Mouse (Mus musculus): ENCODE data around the gene Fis1.
"Not testable (repeated sequence)": the region's sequence is repeated elsewhere in the genome, so short reads cannot be mapped to it uniquely, and the experiment has no call there.

The Fis1 gene

DNA sequence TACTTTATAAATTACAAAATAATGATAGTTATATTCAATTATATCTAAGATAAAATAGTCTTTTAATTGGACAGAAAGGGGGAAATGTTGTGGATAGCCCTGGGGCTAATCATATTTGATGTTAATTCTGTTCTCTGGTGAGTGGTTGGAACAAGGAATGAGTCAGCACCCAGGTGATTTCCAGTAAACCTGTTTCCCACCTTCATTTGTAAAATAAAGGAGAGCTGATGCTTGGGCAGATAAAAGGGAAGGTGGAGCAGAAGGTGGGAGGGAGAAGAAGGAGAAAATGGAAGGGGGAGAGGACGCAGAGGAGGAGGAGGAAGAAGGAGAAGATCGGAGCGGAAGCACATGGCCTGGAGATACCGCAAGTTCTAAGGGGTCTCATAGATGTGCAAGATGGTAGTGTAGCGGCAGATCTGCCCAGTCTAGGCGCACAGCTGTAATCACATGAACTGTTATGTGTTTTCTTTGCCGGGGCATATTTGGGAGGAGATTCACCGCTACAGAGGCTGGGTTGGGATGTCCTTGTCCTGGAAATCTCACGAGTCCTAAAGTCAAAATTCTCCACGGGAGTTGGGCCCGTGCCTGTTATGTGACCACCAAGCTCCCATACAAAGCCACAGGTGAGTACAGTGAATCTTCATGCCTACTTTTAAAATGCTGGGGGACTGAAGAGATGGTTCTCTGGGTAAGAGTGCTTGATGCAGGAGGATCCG lies 12.1 kb upstream of the Fis1 start:
- no peak for DNase-seq (ENCODE audit: low spot score in 2 of 2)

DNA sequence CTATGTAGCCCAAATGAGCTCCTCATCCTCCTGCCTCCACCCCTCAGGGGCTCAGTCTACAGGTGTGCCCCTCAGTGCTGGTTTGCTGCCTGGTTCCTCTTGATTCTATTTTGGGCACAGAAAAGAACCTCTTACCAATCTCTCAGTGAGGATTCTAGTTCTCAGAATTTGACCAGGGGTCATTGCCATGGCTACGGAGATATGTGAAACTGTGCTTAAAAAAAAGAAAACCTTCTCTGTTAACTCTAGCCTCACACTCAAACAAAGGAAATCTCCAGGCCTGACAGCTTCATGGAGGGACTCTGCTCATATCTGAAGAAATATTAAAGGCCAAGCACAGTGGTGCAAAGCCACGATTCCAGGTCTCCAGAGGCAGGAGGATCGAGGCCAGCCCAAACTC lies 10.3 kb upstream of the Fis1 start:
- no peak for DNase-seq (ENCODE audit: low spot score in 2 of 2)

DNA sequence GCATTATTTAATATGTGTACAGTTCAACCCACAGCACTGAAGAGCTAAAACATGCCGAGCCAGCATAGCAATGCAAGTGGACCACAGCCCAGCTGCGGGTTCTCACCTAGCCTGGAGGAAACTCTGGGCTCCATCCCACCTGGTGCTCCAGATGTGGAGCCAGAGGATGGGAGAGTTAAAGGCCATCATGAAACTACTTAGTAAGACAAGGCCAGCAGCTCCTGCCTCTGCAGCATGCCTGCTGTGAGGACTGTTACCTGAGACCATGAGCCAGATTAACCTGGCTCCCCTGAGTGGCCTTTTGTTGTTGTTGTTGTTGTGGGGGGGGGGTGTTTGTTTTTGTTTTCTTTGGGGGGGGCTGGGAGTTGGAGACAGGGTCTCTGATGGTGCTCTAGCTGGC lies 9.7 kb upstream of the Fis1 start:
- DNase-seq (ENCODE audit: low spot score in 2 of 2), result no peak

DNA sequence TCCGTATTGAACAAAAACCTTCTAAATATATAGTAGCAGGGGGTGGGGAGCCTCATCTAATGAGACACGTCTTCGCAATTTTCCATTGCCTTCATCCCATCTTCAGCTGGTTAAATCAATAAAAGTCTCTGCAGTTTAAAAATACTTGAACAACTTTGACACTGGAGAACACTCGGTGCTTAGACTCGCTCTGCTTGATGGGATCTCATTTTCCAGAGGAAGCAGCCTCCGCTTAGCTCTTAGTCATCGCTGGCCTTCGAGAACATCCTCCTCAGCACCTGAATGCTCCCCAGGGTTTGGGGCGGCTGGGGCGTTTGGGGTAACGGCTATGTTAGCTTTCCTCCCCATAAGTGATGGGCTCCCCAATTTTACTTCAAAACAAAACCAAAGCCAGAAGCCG lies 8.0 kb upstream of the Fis1 start:
- no peak for DNase-seq (ENCODE audit: low spot score in 2 of 2)

DNA sequence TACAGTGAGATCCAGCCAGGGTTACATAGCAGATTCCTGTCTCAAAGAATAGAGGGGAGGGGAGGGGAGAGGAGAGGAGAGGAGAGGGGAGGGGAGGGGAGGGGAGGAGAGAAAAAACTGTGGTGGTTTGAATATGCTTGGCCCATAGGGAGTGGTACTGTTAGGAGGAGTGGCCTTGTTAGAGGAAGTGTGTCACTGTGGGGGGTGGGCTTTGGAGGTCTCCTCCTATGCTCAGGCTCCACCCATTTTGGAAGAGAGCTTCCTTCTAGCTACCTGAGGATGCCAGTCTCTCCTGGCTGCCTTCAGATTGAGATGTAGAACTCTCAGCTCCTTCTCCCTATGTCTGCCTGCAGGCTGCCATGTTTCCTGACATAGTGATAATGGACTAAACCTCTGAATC lies 5.2 kb upstream of the Fis1 start:
- no peak for DNase-seq (ENCODE audit: low spot score in 2 of 2)

DNA sequence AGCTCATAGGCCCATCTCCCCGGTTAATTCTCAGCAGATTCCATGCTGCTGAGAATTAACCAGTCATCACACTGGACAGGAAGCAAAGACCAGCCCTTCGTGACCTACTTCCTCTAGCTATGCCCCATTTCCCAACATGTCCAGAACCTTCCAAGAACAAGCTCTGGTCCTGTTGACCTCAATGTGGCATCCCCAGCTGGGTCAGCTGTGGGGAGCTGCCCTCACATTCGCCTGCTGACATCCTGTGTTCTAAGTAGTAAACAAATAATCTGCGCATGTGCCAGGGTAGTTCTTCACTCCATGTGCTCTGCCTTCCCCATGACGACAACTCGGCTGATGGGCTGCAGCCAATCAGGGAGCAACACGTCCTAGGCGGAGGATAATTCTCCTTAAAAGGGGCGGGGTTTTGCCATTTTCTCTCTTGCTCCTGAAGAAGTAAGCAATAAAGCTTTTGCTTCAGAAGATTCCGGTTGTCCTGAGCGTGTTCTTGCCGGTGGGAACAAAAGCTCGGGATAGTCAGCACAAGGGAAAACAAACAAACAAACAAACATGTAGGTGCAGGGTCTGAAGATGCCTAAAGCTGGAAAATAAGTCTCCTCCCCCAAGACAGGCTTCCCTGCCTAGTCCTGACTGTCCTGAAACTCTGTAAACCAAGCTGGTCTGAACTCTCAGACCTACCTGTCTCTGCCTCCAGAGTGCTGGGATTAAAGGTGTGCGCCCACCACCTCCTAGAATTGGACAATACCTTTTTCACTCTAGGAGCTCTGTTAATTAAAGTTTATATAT lies 3.3 kb upstream of the Fis1 start:
- not testable (repeated sequence) for DNase-seq (ENCODE audit: low spot score in 2 of 2)

DNA sequence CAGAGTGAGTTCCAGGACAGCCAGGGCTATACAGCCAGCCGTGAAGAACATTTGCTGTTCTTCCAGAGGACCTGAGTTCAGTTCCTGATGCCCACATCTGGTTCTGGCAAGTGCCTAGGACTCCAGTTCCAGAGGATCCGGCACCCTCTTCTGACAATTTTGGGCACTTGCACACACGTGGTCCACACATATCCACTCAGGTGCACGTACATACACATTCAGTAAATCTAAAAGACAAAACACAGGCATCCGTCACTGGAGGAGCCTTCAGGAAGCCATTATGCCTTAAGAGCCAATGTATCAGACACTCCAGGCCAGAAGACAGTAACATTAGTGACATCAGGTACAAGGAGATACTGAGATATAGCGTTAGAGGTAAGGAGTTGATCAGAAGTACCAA lies 2.6 kb upstream of the Fis1 start:
- DNase-seq (ENCODE audit: low spot score in 2 of 2), result no peak

DNA sequence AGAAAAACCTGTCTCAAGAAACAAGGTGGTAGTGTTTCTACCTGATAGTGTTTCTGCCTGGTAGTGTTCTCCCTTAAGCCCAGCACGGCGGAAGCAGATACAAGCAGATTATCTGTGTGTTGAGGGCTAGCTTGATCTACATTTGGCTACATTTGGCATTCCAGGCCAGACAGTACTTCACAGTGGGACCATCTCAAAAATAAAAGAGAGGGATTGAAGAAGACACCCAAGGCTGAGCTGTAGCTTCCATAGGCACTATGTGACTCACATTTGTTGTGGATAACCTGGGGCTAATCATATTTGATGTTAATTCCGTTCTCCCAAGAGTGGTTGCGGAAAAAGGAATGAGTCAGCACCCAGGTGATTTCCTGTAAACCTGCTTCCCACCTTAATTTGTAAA lies 922 bp upstream of the Fis1 start:
- DNase-seq (ENCODE audit: low spot score in 2 of 2), result no peak

DNA sequence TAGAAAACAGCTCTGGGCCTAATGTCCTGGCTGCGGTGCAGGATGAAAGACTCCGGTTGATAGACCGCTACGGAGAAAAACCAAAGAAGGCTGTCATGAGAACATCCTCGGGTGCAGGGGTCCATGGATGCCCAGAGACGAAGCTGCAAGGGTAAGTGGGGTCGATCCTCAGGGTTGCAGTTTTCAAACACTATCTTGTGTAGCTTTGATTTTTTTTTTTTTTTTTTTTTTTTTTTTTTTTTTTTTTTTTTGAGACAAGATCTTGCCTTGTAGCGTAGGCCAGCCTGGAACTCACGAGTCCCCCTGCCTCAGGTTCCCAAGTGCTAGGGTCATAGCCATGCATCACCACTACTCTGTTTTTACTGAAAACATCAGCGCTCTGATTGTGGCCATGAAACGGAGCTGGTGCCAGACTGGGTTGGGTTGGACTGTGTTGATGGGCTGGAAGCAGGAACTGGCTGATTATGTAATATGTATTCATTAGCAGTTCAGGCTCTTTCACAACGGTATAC lies 421 bp downstream of the Fis1 start:
- no peak for DNase-seq (ENCODE audit: low spot score in 2 of 2)

DNA sequence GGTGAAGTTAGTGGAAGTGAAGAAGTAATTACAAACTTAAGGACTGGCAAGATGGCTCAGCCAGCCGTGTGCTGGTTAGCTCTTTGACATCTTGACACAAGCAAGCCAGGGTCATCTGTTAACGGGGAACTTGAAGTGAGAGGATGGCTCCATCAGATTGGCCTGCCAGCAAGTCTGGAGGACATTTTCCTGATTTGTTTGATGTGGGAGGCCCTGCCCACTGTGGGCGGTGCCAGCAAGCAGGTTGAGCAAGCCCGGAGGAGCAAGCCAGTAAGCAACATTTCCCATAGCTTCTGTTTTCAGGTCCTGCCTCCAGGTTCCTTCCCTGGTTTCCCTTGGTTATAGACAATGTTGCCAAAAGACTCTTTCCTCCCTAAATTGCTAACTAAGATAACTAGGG lies 2.5 kb downstream of the Fis1 start:
- DNase-seq (ENCODE audit: low spot score in 2 of 2), result no peak

DNA sequence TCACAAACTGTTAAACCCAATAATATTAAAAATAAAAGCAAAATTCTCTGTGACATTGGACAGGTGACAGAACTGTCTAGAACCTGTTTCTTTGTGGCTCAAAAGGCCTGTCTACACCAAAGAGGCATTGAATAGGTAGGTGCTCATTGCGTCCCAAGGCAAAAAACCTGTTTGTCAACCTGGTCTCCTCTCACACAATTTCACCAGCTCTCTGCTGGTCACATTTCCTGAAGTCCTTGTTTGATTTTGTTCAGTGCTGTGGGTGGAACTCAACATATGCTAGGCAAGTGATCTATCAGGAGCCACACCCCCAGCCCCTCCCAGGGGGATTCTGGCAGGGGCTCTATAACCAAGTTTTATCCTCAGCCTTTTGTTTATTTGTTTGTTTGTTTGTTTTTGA lies 4.2 kb downstream of the Fis1 start:
- no peak for DNase-seq (ENCODE audit: low spot score in 2 of 2)

DNA sequence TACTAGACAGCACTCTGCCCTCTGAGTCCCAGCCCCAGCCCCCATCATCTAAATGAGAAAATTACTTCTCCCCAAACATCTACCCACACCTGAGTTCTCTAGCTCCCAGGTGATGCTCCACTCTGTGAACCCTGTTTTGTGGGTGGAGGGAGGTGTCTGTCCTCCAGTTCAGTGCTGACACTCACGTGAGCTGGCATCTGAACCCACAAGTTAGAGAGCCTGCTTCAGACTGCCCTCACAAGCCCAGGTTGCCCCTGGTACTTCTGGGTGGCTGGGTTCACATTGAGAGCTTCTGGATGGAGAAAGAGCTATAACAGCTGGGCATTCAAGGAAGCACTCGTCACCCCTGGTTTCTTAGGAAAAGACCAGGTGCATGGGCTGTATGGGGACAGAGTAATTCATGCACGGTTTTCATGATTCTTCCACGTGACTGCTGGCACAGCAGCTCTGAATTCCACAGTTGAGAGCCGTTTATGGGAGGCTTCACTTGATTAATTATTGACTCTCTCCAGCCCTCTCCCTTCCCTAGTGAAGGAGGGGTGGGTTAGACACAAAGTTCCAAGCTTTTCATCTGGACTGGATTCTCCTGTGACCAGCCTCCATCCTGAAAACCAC lies 6.0 kb downstream of the Fis1 start:
- DNase-seq (ENCODE audit: low spot score in 2 of 2), result no peak

DNA sequence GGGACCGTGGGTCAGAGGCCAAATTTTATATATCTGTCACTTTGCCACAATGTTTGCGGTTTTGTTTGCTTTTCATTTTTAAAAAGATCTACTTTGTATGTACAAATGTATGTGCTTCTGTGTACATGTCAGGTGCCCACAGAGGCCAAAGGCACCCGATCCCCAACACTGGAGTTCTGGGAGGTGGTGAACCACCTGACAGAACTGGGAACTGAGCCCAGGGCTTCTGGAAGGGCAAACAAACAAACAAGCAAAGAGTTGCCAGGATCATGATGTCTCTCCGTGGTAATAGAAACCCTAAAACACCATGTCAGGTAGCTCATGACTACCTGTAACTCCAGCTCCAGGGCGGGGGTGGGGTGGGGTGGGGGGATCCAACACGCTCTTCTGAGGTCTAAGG lies 7.0 kb downstream of the Fis1 start:
- DNase-seq (ENCODE audit: low spot score in 2 of 2), result no peak

DNA sequence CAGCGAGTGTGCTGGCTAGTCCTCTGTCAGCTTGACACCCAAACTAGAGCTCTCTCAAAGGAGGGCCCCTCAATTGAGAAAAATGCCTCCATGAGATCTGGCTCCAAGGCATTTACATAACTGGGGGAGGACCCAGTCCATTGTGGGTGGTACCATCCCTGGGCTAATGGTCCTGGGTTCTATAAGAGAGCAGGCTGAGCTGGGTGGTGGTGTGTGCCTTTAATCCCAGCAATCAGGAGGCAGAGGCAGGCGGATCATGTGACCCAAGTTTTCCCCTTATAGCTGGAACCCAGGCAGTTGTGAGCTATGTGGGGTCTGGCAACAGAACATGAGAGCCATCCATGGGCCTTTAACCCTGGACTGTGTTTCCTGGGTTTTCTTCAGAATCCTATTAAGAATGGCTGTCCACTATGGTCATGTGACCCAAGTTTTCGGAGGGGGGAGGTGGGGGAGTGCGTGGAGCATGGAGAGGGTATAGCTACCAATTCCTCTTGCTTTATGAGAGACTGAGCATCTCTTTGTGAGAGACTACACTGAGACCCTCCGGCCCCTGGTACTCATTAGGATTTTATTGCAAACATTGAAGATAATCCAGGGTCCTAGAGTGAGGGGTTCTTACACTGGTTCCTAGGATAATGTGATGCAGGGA lies 8.4 kb downstream of the Fis1 start:
- DNase-seq (ENCODE audit: low spot score in 2 of 2), result no peak

DNA sequence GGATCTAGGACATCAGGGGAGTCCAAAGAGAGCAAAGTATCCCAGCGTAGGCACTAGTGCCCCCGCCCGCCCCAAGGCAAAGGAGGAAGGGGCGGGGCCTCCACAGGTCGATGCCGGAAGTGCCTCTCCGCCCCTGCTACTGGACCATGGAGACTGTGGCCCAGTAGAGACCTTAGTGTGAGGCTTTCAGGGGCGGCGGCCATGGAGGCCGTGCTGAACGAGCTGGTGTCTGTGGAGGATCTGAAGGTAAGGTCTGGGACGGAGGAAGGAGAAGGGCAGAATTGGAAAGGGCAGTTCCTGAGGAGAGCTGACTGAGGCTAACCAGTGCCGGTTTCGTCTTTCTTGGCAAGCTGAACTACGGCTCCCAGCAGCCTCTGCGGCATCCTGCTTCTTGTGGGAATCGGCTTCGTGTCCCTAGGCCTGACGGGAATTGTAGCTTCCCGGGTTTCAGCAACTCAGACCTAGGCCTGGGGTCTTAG lies 8.9 kb downstream of the Fis1 start:
- DNase-seq (ENCODE audit: low spot score in 2 of 2), result peak; percentile 87 to 90

DNA sequence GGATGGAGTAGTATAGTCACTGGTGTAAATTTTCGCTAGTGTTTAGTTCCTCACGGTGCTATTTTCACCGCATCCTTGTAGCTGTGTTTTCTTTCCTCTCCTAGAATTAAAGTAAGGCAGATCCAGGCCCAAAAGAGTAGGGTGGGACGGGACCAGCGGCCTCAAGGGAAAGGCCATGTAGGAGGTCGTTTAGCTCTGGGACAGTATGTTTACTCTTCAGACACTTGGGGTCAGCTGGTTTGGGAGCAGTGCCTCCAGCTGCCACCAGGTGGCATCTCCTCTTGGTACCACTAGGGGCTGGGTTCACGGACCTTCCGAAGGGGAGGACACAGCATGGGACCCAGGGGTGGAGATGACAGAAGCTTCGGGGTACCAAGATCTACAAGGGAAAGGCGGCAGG lies 9.4 kb downstream of the Fis1 start:
- peak; percentile 73 to 82 for DNase-seq (ENCODE audit: low spot score in 2 of 2)

DNA sequence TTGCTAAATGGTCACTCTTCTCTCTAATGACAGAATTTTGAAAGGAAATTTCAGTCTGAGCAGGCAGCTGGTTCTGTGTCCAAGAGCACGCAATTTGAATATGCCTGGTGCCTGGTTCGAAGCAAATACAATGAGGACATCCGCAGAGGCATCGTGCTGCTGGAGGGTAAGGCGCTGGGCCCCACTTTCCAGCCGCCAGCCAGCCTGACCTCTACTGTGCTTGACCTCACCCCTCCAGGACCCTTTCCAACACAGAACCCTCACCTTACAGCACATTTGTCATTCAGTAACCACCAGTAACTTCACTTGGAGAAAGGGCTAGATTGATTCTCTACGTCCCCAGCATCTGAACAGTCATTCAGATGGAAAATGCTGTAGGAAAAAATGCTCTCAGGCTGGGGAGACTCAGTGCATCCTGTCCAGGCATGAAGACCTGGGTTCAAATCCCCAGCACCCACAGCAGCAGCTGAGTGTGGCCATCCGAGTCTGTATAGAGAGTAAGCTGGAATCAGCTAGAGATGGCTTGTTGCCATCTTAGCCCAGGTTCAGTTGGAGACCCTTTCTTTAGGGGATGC lies 10.0 kb downstream of the Fis1 start:
- DNase-seq (ENCODE audit: low spot score in 2 of 2), result no peak

DNA sequence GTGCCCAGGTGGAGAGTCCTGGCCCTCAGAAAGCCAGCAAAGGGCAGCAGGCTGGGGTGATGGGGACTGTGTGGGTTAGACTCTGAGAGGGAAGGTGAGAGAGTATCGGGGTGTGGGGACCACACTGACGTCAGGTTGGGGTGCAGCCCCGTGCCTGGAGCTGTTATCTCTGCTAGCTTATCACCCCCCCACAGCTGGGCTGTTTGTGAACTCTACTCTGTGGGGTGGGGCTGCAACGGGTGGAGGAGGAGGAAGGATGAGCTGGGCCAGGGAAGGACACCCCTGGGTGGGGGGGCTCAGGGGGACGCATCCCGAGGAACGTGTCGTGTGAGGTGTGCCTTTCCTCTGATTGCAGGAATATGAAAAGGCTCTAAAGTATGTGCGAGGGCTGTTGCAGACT lies 12.1 kb downstream of the Fis1 start:
- peak; percentile 54 to 70 for DNase-seq (ENCODE audit: low spot score in 2 of 2)

DNA sequence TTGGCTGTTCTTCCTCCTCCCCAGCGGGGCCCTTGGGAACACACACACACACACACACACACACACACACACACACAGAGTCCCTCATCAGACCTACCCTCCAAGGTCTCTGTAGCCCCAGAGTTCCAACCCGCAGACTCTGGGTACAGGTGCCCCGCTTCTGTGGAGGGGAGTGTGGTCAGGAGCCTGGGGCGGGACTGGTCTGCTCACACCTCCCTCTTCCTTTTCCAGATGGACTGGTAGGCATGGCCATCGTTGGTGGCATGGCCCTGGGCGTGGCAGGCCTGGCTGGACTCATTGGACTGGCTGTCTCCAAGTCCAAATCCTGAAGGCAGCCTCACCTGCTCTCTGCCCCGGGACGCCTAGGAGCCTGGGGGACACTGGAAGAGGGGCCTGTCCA lies 12.6 kb downstream of the Fis1 start:
- no peak for DNase-seq (ENCODE audit: low spot score in 2 of 2)

DNA sequence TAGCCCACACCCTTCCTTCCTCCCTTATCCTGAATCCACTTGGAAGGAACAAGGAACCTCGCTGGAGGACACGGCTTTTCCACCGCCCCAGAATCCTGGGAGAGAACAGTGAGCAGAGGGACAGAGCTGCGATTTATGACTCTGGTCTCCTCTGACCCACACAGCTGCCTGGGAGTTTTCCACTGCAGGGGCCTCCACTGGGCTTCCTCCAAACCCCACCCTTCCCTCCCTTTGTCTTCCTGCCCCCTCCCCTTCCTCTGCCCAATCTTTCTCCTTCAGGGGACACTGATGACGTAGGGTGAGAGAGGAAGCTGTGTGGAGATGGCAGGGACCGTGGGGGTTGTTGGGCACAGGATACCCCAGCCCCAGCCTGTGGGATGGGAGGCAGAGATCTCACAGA lies 13.3 kb downstream of the Fis1 start, which contains the start of gene Cldn15:
Gene Cldn15, plus strand, starts transcription at position 286 of the 400 bp plus-strand sequence.
- DNase-seq (ENCODE audit: low spot score in 2 of 2), result no peak

DNA sequence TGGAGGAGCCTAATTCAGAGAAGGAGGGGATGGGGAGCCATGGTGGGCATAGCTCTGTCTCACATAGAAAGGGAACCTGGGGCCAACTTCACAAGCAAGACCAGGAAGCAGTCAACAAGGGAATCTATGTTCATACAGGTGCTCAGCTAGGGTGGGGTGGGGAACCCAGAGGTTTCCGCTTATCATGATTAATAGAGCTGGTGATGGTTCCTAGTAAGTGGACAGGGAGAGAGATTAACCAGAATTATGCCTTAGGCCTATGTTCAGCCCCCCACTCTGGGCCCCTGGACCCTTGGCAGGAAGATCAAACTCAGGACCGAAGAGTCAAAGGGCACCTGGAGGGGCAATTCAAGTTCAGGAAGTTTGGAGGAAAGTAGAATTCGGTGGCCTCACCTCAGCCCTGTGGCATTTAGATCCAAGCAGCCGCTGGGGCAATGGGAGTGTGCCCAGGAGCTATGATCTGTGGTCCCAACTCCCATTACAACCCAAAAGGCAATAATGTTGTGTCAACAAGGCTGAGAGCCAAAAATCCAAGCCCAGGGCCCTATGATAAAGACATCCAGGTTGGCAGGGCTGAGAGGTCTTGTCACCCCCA lies 13.9 kb downstream of the Fis1 start:
- no peak for DNase-seq (ENCODE audit: low spot score in 2 of 2)
